Mouse (Mus musculus) embryonic fibroblast, embryonic 13.5 days (primary cell): ENCODE data around the gene Med28. TPM values are rescaled to one million over a fixed set of nuclear protein-coding genes. Genes with fewer than 3 reads are reported as not detected.

Experiments used
- H3K27ac ChIP-seq: 2 replicates; pipeline ENCODE4 v1.5.1; 2012; ENCODE audit warnings: low read length, control low read depth, inconsistent platforms; ENCODE audit not compliant: insufficient read depth
- H3K4me1 ChIP-seq: 2 replicates; pipeline ENCODE4 v1.6.1; 2011; ENCODE audit warnings: low read length; ENCODE audit not compliant: control insufficient read depth, insufficient read depth
- H3K4me3 ChIP-seq: 2 replicates; pipeline ENCODE4 v1.5.1; 2011; ENCODE audit warnings: mild to moderate bottlenecking, control low read depth, low read length; ENCODE audit not compliant: insufficient read depth
- CTCF ChIP-seq: IDR thresholded peaks from 2 replicates; pipeline ENCODE4 v1.5.1; 2011; ENCODE audit warnings: mild to moderate bottlenecking, control low read depth, low read length, moderate library complexity, borderline replicate concordance; ENCODE audit not compliant: insufficient read depth
- POLR2A ChIP-seq: IDR thresholded peaks from 2 replicates; pipeline ENCODE4 v1.6.1; 2011; ENCODE audit warnings: low read depth, mild to moderate bottlenecking, control low read depth, low read length, moderate library complexity
- polyA plus RNA-seq: library from polyadenylated mRNA; stranded (reverse); fragments of >200 nt; gene quantifications from 2 replicates; pipeline ENCODE4 v1.2.4, GENCODE M21; 2011; ENCODE audit warnings: low read depth; ENCODE audit not compliant: missing spikeins, insufficient read length

Gene Med28
- polyA plus RNA-seq, 1 experiment = 98.0 TPM

DNA sequence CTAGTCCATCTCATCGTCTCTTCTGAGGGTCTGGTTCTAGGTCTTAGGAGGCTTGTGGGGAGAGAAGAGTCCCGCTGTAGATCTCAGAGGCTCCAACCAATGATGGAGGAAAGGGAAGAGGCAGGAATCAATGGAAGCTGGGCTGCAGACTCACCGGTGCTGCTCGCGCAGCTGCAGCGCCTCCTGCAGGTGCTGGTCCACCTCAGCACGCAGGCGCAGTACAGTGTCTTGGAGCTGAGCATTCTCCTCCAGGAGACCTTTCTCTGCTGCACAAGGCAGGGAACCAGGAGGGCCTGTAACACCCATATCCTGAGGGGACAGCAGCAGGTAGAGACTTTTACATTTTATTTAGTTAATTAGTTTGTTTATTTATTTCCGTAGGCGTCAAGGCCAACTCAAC is 19.5 kb downstream of the Med28 start:
- H3K27ac ChIP-seq = no peak overlapping the region
- no peaks in the 10 kb centered on the region for H3K4me1 ChIP-seq
- no peak for TF ChIP-seq CTCF
- no peak for TF ChIP-seq POLR2A
- no peak overlapping the region for H3K4me3 ChIP-seq

DNA sequence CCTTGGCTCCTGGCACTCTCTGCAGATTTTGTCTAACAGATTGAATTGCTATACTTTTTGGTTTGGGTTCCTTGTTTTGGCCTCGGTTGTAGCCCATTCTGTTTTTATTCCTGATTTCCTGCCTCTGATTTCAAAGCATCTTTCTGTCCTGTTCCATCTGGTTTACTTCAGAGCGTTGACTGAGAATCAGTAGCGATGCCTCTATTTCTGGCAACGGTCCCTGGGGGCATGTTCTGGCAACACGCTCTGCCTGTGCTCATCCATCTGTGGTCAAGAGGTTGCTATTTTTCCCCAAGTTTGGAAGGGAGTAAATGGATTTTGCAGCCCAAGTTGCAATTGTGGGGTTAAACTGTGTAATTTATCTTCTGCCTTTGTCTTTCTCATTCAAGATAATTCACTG is 23.3 kb downstream of the Med28 start:
- H3K4me1 ChIP-seq = no peaks in the 10 kb centered on the region
- TF ChIP-seq CTCF = no peak
- no peak for TF ChIP-seq POLR2A

DNA sequence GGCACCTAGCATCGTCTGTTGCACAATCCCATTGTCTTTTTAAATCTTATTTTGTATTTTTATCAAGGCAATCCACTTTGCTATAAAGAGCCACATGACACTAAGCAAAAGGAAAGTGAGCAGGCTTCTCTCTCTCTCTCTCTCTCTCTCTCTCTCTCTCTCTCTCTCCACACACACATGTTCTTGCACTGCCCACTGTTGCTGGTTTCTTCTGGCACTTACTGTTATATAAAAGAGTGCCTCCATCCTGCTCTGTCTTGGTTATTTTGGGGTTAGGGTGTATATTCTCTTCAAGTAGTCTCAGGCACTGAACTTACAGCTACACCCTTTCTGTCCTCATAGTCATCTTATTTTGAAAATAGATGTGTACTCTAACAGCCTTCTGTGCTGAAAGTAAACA is 29.6 kb downstream of the Med28 start:
- no peak overlapping the region for H3K4me3 ChIP-seq
- no peak overlapping the region for H3K27ac ChIP-seq
- no peak for TF ChIP-seq CTCF
- no peak for TF ChIP-seq POLR2A
- no peaks in the 10 kb centered on the region for H3K4me1 ChIP-seq

More for the DNA sequence above, 23.3 kb downstream of the Med28 start:
- Histone ChIP-seq H3K4me3 (no peak overlapping the region), H3K27ac (no peak overlapping the region)

DNA sequence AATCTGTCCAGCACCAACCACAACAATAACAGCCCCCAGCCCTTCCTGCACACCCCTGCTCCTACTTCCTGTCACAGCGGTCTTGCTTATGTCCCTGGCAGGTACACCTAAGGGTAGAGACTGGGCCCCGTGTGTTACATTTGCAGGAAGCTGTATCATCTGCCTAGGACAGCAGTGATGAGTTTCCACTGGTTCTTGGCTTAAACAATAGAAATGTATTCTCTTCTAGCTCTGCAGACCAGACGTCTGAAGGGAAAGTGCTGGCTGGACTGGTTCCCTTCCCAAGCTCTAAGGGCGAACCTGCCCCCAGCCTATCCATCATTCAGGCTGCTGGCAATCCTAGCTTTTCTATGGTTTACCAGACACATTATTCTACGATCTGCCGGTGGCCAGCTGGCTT is 44.0 kb downstream of the Med28 start:
- Histone ChIP-seq H3K4me3 (no peak overlapping the region), H3K27ac (no peak overlapping the region), H3K4me1 (no peaks in the 10 kb centered on the region)
- no peak for TF ChIP-seq CTCF
- no peak for TF ChIP-seq POLR2A

DNA sequence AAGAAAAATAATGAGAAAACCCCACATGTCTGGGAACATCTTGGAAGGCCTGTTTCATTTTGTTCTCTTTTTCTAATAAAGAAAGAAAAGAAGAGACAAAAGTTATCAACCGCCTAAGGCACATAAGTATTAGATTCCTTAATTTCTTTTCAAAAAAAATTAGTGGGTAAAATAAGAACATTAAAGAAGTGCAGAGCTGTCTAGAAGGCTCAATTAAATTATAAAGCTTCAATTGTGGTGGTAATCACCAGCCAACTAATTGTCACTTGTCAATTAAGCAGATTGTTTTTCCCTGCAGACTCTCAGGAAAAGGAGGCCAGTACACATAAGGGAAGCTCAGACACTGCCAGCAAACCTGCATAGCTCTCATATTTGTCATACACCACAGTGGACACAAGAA is 45.8 kb downstream of the Med28 start:
- no peak overlapping the region for H3K4me3 ChIP-seq
- H3K4me1 ChIP-seq = no peaks in the 10 kb centered on the region
- no peak for TF ChIP-seq CTCF
- no peak for TF ChIP-seq POLR2A
- H3K27ac ChIP-seq = no peak overlapping the region

DNA sequence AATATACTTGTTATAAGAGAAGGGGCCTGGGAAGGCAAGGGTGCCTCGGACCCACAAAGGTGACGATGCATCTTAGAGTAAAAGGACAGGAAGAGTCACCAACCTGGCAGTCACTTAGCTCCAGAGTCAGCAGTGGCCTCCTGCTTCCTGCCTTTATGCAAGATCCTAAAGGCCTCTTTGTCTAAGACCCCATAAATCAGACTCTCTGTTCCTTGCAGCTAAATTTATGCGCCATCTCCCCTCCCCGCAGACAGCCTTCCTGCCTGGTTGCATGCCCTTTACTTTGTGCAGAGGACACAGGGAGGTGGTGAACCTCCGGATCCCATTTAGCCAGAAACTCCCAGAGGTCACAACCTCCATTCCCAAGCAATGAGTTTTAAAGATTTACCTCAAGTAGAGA is 52.8 kb downstream of the Med28 start:
- Histone ChIP-seq H3K4me1 (no peaks in the 10 kb centered on the region), H3K27ac (no peak overlapping the region), H3K4me3 (no peak overlapping the region)
- no peak for TF ChIP-seq CTCF
- no peak for TF ChIP-seq POLR2A

DNA sequence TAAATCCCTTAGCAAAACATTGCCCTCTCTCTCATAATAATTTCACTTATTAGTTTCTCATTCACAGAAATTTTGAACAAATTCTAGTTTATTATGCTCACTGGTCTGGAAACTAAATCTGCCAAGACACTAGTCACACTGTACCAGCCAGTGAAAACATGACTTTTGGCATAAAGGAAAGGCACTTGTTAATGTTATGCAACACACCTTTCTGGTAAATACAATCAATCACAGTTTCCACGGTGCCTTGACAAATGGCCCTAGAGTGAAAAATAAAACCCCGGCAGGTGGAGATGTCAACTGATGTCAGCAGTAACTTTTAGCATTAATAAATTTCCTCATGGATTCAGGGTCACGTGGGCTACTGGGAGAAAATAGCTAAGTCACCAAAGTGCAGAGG is 56.7 kb downstream of the Med28 start:
- TF ChIP-seq CTCF (no peak), POLR2A (no peak)
- Histone ChIP-seq H3K27ac (no peak overlapping the region), H3K4me3 (no peak overlapping the region), H3K4me1 (no peaks in the 10 kb centered on the region)

DNA sequence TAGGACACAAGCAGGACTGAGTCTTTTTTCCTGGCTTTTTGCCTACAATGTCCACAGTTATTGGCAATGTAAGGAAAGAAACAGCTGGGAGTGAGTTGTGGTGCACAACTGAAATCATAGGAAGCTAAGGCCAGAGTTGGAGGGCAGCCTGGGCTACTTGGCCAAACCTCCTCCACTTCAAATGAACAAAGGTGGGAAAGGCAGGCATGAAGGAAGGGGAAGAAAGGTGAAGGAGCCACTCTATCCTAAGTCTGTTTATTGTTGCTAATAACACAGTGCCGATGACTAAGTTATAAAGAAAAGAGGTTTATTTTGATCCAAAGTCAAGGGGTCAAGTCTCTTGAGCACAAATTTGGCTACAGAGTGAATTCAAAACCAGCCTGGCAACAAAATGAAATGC is 57.3 kb downstream of the Med28 start:
- no peak overlapping the region for H3K4me3 ChIP-seq
- TF ChIP-seq CTCF = no peak
- no peak for TF ChIP-seq POLR2A
- H3K4me1 ChIP-seq = no peaks in the 10 kb centered on the region
- H3K27ac ChIP-seq = no peak overlapping the region

Other genes starting within 250 kb of the Med28 start
- gene Qdpr, start 70.0 kb upstream of the Med28 start, polyA plus RNA-seq = 36.8 and 49.1 TPM in 2 replicates
- gene Clrn2, start 66.5 kb upstream of the Med28 start, polyA plus RNA-seq = not detected in 2 replicates
- 73.4 and 116 TPM in 2 replicates for gene Lap3, start 26.9 kb upstream of the Med28 start, polyA plus RNA-seq
- gene Fam184b, start 119.4 kb downstream of the Med28 start, polyA plus RNA-seq = not detected in 2 replicates
- 26.0 and 38.4 TPM in 2 replicates for gene Ncapg, start 149.7 kb downstream of the Med28 start, polyA plus RNA-seq